Mouse (Mus musculus) gastrocnemius, postnatal 36 days (tissue): ENCODE results near the gene Ptger4. TPM values are rescaled to one million over a fixed set of nuclear protein-coding genes. Genes with fewer than 3 reads are reported as not detected.
"Not testable (repeated sequence)": the region's sequence is repeated elsewhere in the genome, so short reads cannot be mapped to it uniquely, and the experiment has no call there.

Experiments
- DNase-seq, 2 experiments: peaks; one replicate each; pipeline ENCODE4 v3.0.0; 2022
- intact Hi-C: fragments of 180-260 bp; cut with DNase I; formaldehyde crosslinking; loops from one replicate; pipeline ENCODE4 v1.15.1; 2025
- total RNA-seq, 2 experiments: library from RNA; stranded (reverse); gene quantifications; 2 replicates each; pipeline ENCODE4 v1.2.3; 2021

Ptger4 gene
- total RNA-seq, 2 experiments from 2014 or later, result 1.1 to 2.2 TPM

GRCm38 (mm10) chr15:5239361-5239760 is 4.6 kb downstream of the Ptger4 start:
- intact Hi-C loops, result no loop called here
- no peak for DNase-seq

GRCm38 (mm10) chr15:5238553-5238952 is 5.4 kb downstream of the Ptger4 start:
- DNase-seq, result no peak
- intact Hi-C loops, result no loop called here

GRCm38 (mm10) chr15:5238073-5238472 is 5.9 kb downstream of the Ptger4 start:
- intact Hi-C loops, result no loop called here
- DNase-seq, result no peak

- DNase-seq, result no peak
- intact Hi-C loops, result loop anchor here (2.0 kb wide), 2 partner anchors 844 to 970 kb away; no protein-coding TSS in a partner anchor
These were observed 6.9 kb downstream of the Ptger4 start for GRCm38 (mm10) chr15:5237012-5237660.

- DNase-seq, result peak; percentile 58 to 71
- intact Hi-C loops, result loop anchor here (1.0 to 2.0 kb wide), 3 partner anchors 679 to 970 kb away; no protein-coding TSS in a partner anchor
These were observed 7.4 kb downstream of the Ptger4 start for GRCm38 (mm10) chr15:5236538-5236937.

- DNase-seq, result no peak
These were observed 8.5 kb downstream of the Ptger4 start for GRCm38 (mm10) chr15:5235527-5235926.

GRCm38 (mm10) chr15:5234659-5235058 is 9.3 kb downstream of the Ptger4 start:
- DNase-seq, result no peak
- intact Hi-C loops, result no loop called here

More at GRCm38 (mm10) chr15:5235527-5235926, 8.5 kb downstream of the Ptger4 start:
- intact Hi-C loops, result no loop called here

GRCm38 (mm10) chr15:5230746-5231145 is 13.2 kb downstream of the Ptger4 start:
- DNase-seq, intact Hi-C loops: not testable (repeated sequence)

- no peak for DNase-seq
- intact Hi-C loops, result no loop called here
These were observed 23.5 kb downstream of the Ptger4 start for GRCm38 (mm10) chr15:5220491-5220890.

GRCm38 (mm10) chr15:5209116-5209515 is 34.9 kb downstream of the Ptger4 start:
- intact Hi-C loops, result no loop called here
- no peak for DNase-seq

GRCm38 (mm10) chr15:5205222-5205621 is 38.8 kb downstream of the Ptger4 start:
- no peak for DNase-seq
- intact Hi-C loops, result no loop called here

GRCm38 (mm10) chr15:5196691-5197090 is 47.3 kb downstream of the Ptger4 start:
- intact Hi-C loops, result no loop called here
- no peak for DNase-seq

GRCm38 (mm10) chr15:5195987-5196514 is 47.9 kb downstream of the Ptger4 start:
- DNase-seq, result no peak
- intact Hi-C loops, result no loop called here

- no peak for DNase-seq
- intact Hi-C loops, result no loop called here
These were observed 49.1 kb downstream of the Ptger4 start for GRCm38 (mm10) chr15:5194931-5195330.

GRCm38 (mm10) chr15:5194446-5194845 is 49.5 kb downstream of the Ptger4 start:
- no peak for DNase-seq
- intact Hi-C loops, result no loop called here

GRCm38 (mm10) chr15:5193833-5194232 is 50.2 kb downstream of the Ptger4 start:
- DNase-seq, result no peak
- intact Hi-C loops, result no loop called here

- DNase-seq, result no peak
- intact Hi-C loops, result no loop called here
These were observed 54.4 kb downstream of the Ptger4 start for GRCm38 (mm10) chr15:5189504-5190093.

- no peak for DNase-seq
- intact Hi-C loops, result no loop called here
These were observed 56.0 kb downstream of the Ptger4 start for GRCm38 (mm10) chr15:5188029-5188428.

- intact Hi-C loops, result no loop called here
- no peak for DNase-seq
These were observed 56.9 kb downstream of the Ptger4 start for GRCm38 (mm10) chr15:5187116-5187515.

- intact Hi-C loops, result no loop called here
- DNase-seq, result no peak
These were observed 57.7 kb downstream of the Ptger4 start for GRCm38 (mm10) chr15:5186293-5186675.

- peak; percentile 60 to 68 for DNase-seq
- intact Hi-C loops, result no loop called here
These were observed 58.4 kb downstream of the Ptger4 start, which contains the start of gene Ttc33 for GRCm38 (mm10) chr15:5185366-5186292. Gene Ttc33 (plus strand): TSS chr15:5185525.
